Mouse (Mus musculus): ENCODE results near the gene Plekhg6.

Gene Plekhg6

DNA sequence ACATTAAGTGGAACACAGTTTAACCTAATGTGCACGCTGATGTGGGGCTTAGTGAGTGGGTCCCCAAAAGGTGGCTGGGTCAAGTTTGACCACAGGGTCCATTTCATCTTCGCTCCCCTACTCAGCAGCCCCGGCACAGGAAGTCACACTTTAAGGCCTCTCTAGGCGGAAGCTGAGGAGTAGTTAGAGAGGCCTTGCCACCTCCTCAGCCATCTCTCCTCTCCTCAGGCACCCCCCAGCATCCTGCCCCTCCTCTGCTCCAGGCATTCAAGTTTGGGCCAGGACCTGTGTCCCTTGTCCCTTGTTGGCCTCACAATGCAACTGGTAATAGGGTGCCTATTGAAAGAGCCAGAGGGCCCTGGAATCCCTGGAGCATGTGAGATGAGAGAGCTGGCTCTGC lies 26.9 kb downstream of the Plekhg6 start:
- ATAC-seq (ENCODE audit: low TSS enrichment) = no peak

DNA sequence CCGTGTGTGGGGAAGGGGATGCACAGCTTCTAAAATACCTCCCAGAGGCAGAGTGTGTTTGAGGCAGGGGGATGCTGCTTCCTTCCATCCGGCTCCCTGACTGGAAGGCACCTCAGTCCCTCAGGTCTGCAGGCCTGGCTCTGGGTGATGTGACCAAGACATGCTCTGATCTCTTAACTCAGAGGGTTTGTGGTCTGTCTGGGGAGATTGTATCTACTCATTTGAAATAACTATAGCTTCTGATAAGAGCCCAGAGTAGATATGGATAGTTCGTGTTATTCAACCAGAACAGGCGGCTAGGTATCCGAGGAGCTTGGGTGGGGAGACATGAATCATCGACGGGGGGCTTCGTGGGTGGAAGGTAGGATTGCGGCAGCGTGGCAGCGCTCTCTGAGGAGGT lies 27.4 kb downstream of the Plekhg6 start:
- no peak for ATAC-seq (ENCODE audit: low TSS enrichment)

DNA sequence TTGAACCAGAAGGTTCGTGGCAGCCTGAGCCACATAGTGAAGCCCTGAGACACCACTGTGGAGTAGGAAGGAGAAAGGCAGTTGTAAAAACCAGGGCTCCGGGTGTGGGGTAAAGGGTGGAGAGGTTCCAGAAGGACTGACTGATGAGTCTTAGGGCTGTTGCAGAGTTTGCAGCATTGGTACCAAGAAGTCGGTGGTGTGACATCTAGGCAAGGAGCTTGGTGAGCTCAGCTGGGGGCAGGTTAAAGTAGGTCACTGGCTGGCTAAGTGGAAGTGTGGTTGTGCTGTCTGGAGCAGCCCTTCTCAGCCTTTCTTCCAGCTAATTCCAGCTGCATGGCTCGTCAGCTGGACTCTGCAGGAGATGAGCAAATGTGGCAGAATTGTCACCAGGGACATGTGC lies 27.8 kb downstream of the Plekhg6 start:
- no peak for ATAC-seq (ENCODE audit: low TSS enrichment)

DNA sequence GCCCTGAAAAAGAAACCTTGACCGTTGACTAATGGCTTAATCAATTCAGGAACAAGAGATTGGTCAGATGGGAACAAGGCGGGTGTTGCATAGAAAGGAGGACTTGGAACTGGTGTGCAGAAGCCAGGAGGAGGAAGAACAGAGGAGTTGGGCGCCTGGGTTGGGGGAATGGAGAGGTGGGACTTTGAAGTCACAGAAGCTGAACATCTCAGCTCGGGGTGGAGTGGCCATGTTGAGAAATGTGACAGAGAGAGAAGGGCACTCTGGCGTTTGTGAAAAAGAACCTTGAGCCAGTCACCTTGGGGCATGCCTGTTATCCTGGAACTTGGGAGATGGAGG lies 28.6 kb downstream of the Plekhg6 start:
- ATAC-seq (ENCODE audit: low TSS enrichment) = no peak

DNA sequence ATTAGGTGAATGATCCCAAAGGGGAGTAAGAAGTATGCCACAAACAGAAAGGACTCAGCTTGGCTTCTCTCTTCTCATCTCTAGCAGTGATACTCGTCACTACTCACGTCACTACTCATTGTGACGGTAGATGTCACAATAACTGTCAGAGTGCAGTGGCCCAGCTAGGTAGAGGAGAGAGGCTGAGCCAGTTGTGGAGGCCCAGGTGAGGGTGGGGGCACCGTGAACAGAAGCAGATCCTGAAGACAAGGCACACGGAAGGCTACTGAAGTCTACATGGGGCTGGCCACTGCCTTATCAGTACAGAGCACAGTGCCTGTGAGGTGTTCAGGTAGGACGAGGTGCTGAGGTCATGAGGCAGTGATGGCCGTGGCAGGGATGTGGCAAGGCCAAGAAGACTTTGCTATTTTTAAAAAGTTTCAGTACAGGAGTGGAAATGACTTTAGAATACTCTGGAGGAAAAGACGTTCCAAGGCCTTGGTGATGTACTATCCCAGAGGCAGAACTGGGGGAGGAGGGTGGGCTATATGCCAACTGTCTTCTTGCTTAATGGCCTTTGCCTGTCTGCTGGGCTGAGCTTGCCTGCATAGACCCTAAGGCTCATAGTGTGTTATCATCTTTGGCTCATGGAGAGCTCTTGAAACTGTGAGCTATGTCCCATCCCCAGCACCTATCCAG lies 29.1 kb downstream of the Plekhg6 start:
- ATAC-seq (ENCODE audit: low TSS enrichment) = no peak

DNA sequence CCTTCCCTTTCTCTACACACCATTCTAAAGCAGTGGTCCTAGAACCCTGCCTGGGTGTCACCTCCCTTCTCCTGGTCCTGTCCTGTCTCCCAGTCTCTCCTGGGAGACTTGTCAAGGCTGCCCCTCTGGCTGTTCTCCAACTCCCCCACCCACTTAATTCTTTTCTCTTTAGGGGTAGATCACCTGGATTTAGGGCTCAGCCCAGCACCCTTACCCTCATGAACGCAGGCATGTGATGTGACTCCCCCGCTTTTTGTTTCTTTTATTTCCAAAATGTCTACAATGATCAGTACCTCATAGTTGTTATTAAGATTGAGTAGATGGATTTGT lies 29.6 kb downstream of the Plekhg6 start:
- no peak for ATAC-seq (ENCODE audit: low TSS enrichment)

DNA sequence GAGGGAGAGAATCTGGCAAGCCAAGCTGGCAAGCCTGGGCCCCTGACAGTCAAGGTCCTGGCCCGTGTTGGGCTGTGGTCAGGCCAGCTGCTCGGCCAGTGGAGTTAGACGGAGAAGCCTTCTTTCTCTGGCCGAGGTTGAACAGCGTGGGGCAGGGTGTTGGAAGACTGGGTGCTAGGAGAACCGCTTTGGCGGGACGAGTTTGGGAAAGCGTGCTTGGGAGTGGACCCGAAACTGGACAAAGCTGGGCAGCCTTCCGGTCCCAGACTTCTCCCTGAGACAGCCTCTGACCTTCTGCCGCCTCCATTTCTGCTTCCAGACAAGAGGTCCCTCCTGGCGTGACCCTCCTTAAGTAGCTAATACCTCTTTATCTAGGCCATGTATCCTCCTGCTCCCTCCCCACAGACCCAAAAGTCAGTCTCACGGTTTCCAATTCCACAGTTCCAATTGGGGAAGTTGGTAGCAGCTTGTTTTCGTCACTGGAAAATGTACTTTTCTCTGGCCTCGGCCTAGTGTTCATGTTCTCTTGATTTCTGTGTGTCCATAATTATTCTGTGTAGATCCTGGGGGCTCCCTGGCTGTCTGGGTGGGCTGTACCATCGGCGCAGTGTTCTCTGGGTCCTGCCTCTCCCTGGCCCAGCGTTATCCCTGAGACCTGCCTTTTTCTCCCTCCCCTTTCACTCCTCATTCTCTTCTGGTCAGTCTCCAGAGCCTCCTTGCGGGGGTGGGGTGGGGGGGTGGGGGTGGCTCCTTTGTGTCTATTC lies 30.2 kb downstream of the Plekhg6 start:
- no peak for ATAC-seq (ENCODE audit: low TSS enrichment)

DNA sequence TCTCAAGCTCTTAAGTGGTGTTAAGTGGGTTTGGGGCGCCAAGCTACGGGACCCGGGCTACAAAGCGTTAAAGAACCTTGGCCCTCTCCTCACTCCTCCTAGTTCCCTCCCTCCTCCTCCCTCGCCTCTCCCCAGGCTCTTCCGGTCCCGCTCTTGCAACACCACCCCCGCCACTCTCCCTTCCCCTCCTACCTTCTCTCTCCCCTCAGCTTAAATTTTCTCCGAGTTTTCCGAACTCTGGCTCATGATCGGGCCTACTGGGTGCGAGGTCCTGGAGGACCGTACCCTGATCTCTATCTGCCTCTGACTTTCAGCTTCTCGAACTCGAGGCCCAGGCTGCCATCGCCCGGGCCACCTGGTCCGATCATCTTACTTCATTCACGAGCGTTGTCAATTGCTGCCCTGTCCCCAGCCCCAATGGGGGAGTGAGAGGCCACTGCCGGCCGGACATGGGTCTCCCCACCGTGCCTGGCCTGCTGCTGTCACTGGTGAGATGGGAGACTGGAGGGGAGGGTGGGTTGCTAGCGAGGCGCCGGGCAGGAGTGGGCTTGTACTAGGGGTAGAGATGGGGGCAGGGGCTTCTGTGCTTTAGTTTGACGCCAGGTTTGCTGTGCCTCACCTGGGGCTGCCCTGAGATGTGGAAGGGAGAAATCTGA lies 30.9 kb downstream of the Plekhg6 start:
- peak; percentile 48; the same call in 1 of the 2 replicates for ATAC-seq (ENCODE audit: low TSS enrichment)

DNA sequence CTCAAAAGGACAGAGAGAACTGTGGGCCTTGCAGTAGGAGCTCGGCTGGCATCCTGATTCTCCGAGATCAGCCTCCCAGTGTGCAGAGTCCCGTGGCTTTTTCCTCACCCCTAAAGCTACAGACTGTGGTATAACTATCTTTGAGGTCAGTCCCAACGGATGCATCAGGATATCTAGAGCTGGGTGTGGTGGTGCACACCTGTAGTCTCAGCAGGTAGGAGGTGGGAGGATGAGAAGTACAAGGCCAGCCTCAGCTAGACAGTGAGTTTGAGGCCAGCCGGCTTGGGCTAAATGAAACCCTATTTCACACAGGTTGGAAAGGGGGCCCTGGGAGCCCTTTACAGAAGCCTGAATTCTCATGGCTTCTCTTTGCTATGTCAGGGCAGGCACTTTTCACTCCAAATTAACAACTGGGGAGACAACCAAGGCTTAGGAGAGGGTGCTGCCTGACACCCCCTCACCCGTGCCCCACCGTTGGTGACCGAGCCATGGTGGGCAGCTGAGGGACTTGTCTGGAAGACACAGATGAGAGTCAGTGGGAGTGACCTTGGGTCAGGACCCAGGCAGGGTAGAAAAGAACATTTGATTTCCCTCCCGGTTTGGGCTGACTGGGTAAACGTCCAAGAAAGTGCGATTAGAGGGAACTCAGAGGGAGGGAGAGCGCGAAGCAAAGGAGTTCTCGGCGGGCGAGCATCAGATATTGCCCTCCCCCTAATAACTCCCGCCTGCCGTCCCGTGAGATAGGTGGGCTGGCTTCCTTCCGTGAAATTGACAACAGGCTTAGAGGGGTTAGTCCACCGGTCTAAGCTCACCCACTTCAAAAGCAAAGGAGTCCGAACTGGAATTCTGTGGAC lies 31.6 kb downstream of the Plekhg6 start, which contains the start of gene Tnfrsf1a:
Gene Tnfrsf1a (plus strand): TSS at position 642 of the 854 bp plus-strand sequence.
- ATAC-seq (ENCODE audit: low TSS enrichment) = no peak

DNA sequence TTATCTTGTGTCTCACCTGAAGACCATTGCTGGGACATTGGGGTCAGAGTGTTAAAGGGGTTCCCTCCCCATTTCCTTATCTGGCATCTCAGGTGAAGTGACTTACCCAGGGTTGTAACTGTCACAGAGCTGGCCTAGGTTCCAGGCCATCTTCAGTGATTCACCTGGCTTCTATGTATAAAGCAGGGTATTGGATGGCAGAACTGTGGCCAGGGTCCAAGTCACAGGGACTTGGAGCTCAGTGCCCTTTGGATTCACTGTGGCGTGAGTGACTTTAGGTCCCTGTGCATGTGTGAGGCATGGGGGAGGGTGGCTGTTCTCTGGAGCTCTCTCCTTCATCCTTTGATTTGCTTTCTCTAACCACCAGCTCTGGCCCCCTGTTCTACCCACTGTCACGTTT lies 34.6 kb downstream of the Plekhg6 start:
- no peak for ATAC-seq (ENCODE audit: low TSS enrichment)

DNA sequence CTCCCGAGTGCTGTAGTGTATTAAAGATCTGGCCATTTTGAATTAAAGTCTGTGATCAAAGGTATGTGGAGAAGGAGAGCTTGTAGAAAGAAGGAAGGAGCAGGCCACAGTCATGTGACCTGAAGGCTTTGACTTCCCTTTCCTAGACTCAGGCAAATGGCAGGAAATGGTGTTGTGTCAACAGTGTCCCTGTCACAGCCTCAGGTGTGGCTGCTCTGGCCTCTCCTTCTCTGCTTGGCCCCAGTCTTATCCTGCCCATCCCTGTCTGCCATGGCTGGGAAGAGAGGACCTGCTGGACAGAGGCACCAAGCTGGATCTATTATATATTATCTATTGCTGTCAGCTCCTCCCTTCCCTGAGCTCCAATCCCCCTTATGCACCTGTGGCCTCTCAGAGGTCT lies 35.0 kb downstream of the Plekhg6 start:
- no peak for ATAC-seq (ENCODE audit: low TSS enrichment)

DNA sequence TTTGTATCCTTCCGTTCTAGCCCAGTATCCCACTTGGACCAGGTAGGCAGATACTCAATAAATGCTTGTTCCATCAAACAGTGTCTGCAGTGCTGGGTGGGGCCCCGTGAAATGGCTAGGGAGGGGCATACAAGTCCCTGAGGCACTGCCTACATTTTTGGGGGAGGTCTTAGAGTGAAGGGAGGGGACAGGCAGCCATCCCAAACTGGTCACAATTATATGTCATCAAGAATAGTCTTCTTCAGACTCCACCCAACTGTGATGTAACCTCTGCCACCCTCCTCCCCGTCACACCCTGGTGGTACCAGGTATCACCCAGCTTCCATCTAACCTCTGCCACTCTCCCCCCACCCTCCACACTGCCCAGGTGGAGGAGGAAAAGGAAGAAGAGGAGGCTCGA lies 35.7 kb downstream of the Plekhg6 start:
- no peak for ATAC-seq (ENCODE audit: low TSS enrichment)

DNA sequence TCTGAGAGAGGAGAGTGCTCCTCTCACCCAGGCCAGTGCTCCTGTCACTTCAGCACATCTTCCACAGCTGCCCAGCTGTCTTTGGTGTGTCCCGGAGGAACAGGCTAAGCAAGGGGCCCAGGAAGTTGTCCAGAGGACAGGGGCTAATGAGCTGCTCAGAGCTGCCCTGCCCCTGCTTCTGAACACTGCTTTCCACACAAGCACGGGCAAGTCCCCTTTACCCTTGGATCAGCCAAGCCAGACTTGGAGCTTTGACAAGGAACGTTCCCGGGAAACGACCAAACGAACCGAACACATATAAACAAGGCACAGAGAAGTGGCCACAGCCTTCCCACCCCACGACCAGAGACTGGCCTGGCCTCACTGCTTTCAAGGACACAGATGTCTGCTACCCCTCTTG lies 36.5 kb downstream of the Plekhg6 start:
- ATAC-seq (ENCODE audit: low TSS enrichment) = no peak

DNA sequence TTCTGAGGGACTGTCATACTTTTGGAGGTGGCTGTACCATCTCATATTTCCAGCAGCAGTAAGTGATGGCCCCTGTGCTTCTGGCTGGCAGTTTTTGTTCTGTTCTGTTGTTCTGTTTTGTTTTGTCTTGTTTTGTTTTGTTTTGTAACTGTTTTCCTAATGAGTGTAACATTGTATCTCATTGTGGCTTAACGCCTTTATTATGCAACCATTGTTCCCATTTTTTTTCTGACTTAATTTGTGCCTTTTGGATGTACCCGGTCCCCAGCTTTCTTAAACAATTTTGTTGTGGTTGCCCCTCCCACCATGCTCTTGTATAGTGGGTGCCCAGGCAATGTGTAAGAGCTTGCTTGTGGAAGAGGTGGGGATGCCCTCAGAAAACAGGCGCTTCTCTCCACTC lies 38.4 kb downstream of the Plekhg6 start:
- ATAC-seq (ENCODE audit: low TSS enrichment) = no peak

DNA sequence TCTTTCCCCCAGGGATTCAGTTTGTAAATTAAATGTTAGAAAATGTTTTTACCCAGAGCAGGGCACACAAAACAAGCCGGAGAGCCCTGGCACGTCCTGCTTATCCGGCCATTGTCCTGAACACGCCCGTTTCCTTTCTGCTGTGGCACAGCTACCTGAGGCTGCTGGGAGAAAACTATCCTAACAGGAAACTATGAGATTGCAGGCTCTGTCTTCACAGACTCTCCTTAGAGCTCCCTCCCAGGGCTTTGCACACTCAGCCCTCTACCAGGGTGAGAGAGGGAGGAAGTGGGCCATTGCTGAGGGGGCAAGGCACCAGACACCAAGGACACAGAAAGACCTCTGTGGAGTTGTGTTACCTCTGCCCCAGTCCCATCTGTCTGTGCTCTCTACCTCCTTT lies 40.3 kb downstream of the Plekhg6 start:
- no peak for ATAC-seq (ENCODE audit: low TSS enrichment)

DNA sequence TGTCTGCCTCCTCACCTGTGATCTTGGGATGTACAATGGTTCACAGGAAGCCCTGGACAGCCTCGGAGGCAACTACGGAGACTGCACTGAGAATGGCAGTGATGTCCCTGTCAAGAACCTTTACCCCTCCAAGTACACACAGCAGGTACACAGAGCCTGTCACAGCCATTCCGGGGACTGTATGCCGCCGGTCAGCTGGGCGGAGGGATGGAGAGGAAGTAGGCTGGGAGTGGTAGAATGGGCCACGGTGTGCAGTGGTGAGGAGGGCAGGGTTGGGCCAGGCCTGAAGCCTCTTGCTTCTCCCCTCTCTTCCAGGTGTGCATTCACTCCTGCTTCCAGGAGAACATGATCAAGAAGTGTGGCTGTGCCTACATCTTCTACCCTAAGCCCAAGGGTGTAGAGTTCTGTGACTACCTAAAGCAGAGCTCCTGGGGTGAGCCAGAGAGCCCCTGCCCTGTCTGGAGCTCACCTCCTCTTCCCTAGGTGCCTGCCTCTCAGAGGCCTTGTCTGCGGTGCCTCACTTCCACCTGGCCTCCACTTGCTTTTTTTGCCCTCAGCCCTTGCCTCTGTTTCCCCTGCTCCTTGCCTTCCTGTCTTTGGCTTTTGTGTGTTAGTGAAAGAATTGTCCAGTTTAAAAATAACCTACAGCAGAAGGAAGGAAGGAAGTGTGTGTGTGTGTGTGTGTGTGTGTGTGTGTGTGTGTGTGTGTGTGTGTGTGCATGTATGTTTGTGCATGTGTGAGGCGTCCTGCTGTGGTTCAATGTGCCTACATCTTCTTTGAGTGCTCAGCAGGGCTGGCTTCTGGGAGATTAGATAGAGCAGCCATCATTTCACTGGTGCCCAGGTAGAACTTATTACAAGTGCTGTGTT lies 41.6 kb downstream of the Plekhg6 start:
- no peak for ATAC-seq (ENCODE audit: low TSS enrichment)

DNA sequence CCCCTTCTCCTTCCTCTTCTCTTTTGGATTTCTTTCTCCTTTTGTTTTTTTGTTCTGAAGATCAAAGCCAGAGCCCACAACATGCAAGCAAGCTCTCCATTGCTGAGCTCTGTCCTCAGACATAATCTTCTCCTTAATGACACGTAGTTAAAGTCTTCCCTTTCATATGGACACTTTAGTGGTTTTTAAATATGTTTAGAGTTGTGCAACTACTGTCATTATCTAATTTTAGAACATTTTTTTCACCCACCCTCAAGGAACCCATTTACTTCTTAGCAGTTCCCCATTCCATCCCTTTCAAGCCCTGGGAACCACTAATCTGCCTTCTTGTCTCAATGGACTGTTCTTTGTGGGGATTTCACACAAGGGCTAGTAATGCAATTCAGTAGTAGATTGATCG lies 46.2 kb downstream of the Plekhg6 start:
- no peak for ATAC-seq (ENCODE audit: low TSS enrichment)

DNA sequence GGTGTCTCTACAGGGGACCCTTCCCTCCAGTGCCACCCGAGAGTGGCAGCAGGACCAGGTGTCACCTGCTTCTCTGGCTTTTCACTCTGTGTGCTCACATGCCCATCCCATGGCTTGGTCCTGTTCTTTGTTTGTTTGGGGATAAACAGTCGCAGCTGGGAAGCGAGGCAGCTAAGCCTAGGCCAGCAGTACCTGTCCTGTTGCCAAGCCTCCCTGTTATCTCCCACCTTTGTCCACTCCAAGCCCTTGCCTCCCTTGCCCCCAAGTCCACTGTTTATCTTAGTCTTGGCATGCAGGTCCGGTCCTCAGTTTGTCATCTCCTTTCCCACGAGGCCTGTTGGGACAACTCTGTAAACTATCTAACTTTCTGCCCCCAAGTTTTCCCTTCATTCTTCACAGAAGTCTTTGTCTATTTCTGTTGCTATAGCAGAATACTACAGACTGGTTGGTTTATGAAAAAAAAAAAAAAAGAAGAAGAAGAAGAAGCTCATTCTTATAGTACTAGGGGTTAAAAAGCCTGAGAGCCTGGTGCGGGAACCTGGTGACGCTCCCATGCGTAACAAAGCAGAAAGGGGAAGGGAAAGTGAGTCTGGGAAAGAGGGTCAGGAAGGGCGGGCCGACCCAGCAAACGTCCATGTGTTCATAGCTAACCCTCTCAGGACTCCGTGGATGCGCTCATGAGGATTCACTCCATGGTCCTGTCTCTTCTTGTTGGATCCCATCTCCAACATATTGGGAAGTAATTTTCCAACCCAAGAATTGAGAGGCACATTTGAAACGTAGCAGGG lies 47.3 kb downstream of the Plekhg6 start:
- ATAC-seq (ENCODE audit: low TSS enrichment) = no peak

DNA sequence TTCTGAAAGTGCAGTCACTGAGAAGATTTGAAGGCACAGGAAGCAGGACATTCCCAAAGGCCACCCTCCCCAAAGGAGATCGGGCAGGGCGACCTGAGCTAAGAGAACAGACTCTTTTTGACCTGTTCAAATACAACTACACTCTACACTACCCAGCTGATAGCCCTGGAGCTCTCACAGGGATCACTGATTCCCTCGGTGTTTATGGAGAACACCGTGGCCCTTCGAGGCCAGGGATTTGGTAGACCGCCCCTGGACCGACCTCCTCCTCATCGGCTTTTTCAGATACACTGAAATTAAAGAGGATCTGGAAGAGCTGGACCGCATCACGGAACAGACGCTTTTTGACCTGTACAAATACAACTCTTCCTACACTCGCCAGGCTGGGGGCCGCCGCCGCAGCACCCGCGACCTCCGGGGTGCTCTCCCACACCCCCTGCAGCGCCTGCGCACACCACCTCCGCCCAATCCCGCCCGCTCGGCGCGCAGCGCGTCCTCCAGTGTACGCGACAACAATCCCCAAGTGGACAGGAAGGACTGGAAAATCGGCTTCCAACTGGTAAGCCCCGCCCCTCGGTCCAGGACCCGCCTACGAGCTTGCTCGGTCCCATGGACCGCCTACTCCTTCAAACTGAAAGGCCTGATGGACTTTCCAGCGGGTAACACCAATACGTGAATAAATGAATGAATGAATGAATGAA lies 49.8 kb downstream of the Plekhg6 start:
- peak; percentile 88 for ATAC-seq (ENCODE audit: low TSS enrichment)

DNA sequence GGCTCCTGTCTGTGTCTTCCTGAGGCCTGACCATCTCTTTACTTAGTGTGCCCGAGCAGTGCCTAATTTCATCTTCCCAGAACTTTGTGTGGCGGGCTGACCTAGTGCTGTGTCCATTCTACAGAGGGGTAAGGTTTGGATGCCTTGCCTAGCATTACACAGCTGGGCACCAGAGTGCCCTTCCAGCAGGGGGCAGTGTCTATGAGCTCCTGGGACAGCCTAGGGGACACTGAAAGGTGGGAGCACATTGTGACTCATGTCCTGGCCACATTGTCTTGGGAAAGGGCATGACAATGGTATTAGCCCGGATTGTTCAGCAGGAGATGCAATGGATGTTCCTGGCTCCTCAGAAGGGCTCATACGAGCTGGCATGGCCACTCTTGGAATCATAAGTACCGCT lies 52.4 kb downstream of the Plekhg6 start:
- no peak for ATAC-seq (ENCODE audit: low TSS enrichment)

Measured in frontal cortex, adult (tissue).